Comparison of ENCODE assay signal across 8 mouse cellular contexts in the genomic region with DNA sequence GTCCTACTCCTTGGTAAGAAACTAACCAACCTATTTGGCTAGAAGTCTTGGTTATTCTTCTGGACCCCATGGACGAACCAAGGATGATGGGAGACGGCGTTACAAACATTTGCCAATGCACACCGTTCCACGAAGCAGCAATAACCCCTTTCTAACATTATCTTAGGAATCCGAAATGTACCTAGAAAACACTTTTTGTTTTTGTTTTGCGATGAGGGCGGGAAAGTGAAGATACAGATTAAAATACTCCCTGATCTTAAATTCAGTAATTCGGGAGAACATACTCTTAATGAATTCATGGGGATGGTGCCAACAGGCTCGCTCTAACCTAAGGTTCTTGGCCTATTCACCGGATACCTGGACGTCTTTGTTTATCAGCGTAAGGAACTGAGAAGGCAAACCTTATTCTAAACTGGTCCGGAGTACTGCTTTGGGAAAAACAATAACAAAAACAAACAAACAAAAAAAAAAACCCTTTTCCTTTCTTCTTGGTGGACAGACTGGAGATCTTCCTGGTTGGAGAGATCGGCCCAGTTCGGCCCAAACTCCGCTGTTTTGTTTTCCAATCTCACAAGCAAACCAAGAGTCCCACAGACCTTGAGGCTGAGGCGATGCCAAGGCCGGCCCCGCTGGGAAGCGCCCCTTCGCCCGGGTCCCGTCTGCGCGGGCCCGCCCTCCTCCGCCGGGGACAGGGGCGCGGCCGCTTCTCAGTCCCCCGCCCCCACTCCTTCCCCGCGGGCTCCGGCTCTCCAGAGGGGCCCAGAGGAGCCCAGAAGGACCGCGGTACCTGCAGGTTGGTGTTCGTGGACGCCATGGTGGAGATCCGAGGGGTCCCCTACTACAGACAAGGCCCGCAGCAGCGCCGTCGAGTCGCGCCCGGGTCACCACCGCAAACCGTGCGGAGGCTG. TPM values are rescaled to one million over a fixed set of nuclear protein-coding genes. Genes with fewer than 3 reads are reported as not detected.
DNase-seq lines count a peak whose midpoint lies in the region; ATAC-seq and TF ChIP-seq lines count a peak whose summit lies in the region.

No protein-coding gene starts in this region.

- CTCF ChIA-PET in Patski (lab: Charles Lee), result no interaction called here

- peak overlapping the region; percentile 95 for H3K4me3 ChIP-seq in kidney, adult 2 months (ENCODE audit: insufficient read depth, low read depth, low read length)
- H3K4me3 ChIP-seq in hindbrain, embryonic 14.5 days (replicated peaks; ENCODE audit: low read length), result peak overlapping the region; percentile 80
- peak overlapping the region; percentile 98 for H3K4me3 ChIP-seq in liver, embryonic 13.5 days (replicated peaks)
- H3K4me3 ChIP-seq in neural tube, embryonic 13.5 days, result peak overlapping the region; percentile 100

- no peaks in the 10 kb centered on the region for H3K9me3 ChIP-seq in hindbrain, embryonic 14.5 days (ENCODE audit: control insufficient read depth, low read length)
- H3K9me3 ChIP-seq in liver, embryonic 13.5 days (replicated peaks), result no peaks in the 10 kb centered on the region
- no peaks in the 10 kb centered on the region for H3K9me3 ChIP-seq in neural tube, embryonic 13.5 days

- peak overlapping the region; percentile 68 for H3K4me2 ChIP-seq in hindbrain, embryonic 14.5 days (replicated peaks)
- H3K4me2 ChIP-seq in liver, embryonic 13.5 days, result peak overlapping the region; percentile 78
- H3K4me2 ChIP-seq in neural tube, embryonic 13.5 days, result peak overlapping the region; percentile 78

- peak overlapping the region; percentile 80 for H3K9ac ChIP-seq in hindbrain, embryonic 14.5 days
- H3K9ac ChIP-seq in liver, embryonic 13.5 days, result peak overlapping the region; percentile 97
- peak overlapping the region; percentile 97 for H3K9ac ChIP-seq in neural tube, embryonic 13.5 days

- peak; percentile 78 for ATAC-seq in Patski
- ATAC-seq in hindbrain, embryonic 14.5 days (ENCODE audit: low FRiP score), result peak; percentile 90
- ATAC-seq in liver, embryonic 13.5 days (ENCODE audit: low read depth), result peak; percentile 92
- ATAC-seq in neural tube, embryonic 13.5 days (ENCODE audit: low read depth), result peak; percentile 92

- DNase-seq in kidney, adult 2 months, result peak; percentile 52
- no peak for DNase-seq in kidney, adult 18-20 months
- no peak for DNase-seq in Patski (ENCODE audit: low read depth, low spot score)
- peak; percentile 3 for DNase-seq in fibroblast of lung, adult 2 months (ENCODE audit: low read depth)
- no peak for DNase-seq in hindbrain, embryonic 14.5 days (ENCODE audit: low spot score)
- peak; percentile 38 for DNase-seq in liver, embryonic 13.5 days
- no peak for DNase-seq in layer of hippocampus, postnatal 14 days (ENCODE audit: low spot score in 2 of 2)

- H3K27me3 ChIP-seq in kidney, adult 2 months (replicated peaks; ENCODE audit: control insufficient read depth, insufficient read depth, low read length), result no peaks in the 10 kb centered on the region
- H3K27me3 ChIP-seq in Patski, result no peaks in the 10 kb centered on the region
- no peaks in the 10 kb centered on the region for H3K27me3 ChIP-seq in hindbrain, embryonic 14.5 days (ENCODE audit: control insufficient read depth, insufficient read depth, low read length)
- no peaks in the 10 kb centered on the region for H3K27me3 ChIP-seq in liver, embryonic 13.5 days
- no peaks in the 10 kb centered on the region for H3K27me3 ChIP-seq in neural tube, embryonic 13.5 days

- POLR2A ChIA-PET in Patski (lab: Charles Lee), result no interaction called here

- in situ Hi-C loops in Patski (cut with MboI; ENCODE audit: low pct_unique_long_range_greater_than_20kb), result no loop called here

- peaks cover 3% of the 10 kb centered on the region for H3K4me1 ChIP-seq in kidney, adult 2 months (ENCODE audit: control insufficient read depth, insufficient read depth, low read length)
- peaks cover 22% of the 10 kb centered on the region for H3K4me1 ChIP-seq in hindbrain, embryonic 14.5 days (replicated peaks; ENCODE audit: control insufficient read depth, insufficient read depth, low read length)
- H3K4me1 ChIP-seq in liver, embryonic 13.5 days (replicated peaks), result peaks cover 26% of the 10 kb centered on the region
- peaks cover 30% of the 10 kb centered on the region for H3K4me1 ChIP-seq in neural tube, embryonic 13.5 days (replicated peaks)

- no peaks in the 10 kb centered on the region for H3K36me3 ChIP-seq in kidney, adult 2 months (ENCODE audit: control insufficient read depth, insufficient read depth, low read length)
- no peaks in the 10 kb centered on the region for H3K36me3 ChIP-seq in hindbrain, embryonic 14.5 days (replicated peaks; ENCODE audit: control insufficient read depth, insufficient read depth)
- peaks cover 3% of the 10 kb centered on the region; the same call in 1 of the 2 replicates for H3K36me3 ChIP-seq in liver, embryonic 13.5 days
- H3K36me3 ChIP-seq in neural tube, embryonic 13.5 days, result peaks cover 3% of the 10 kb centered on the region; the same call in 1 of the 2 replicates

- no peak for TF ChIP-seq POLR2A in kidney, adult 2 months (IDR thresholded peaks at IDR 0.05; ENCODE audit: low read depth, low read length)

- peak overlapping the region; percentile 80 for H3K27ac ChIP-seq in kidney, adult 2 months (ENCODE audit: insufficient read depth, low read depth, low read length)
- peak overlapping the region; percentile 82 for H3K27ac ChIP-seq in hindbrain, embryonic 14.5 days
- peak overlapping the region; percentile 90 for H3K27ac ChIP-seq in liver, embryonic 13.5 days
- peak overlapping the region; percentile 93 for H3K27ac ChIP-seq in neural tube, embryonic 13.5 days (replicated peaks)

- under 1% methylated on average over 51 of the region's 51 CpGs for WGBS in kidney, adult 2 months
- WGBS in hindbrain, embryonic 14.5 days, result 4% methylated on average over 51 of the region's 51 CpGs
- WGBS in liver, embryonic 13.5 days (ENCODE audit: insufficient replicate concordance), result 1% methylated on average over 51 of the region's 51 CpGs
- 2% methylated on average over 51 of the region's 51 CpGs for WGBS in neural tube, embryonic 13.5 days

- no peak for TF ChIP-seq CTCF in kidney, adult 2 months (conservative IDR thresholded peaks at IDR 0.05; ENCODE audit: insufficient read depth, insufficient read length, low read depth, low read length)
- no peak for TF ChIP-seq CTCF in Patski (IDR thresholded peaks at IDR 0.05)

RNA-seq across cellular contexts. Expression of a gene that starts 0.6 kb away (rescaled TPM):
- polyA plus RNA-seq in kidney, adult 2 months (2012; rRNA removed), result 13.3 and 16.0 TPM in 2 replicates
- 92.3 TPM for polyA plus RNA-seq in Patski (2021)
- 36.0 and 39.4 TPM in 2 replicates for polyA plus RNA-seq in hindbrain, embryonic 14.5 days (2014; fragmentation: Nextera tagmentation; extraction: Ambion mirVana)
- 23.6 and 29.6 TPM in 2 replicates for polyA plus RNA-seq in liver, embryonic 13.5 days (2015; fragmentation: Nextera tagmentation; extraction: Ambion mirVana)
- polyA plus RNA-seq in neural tube, embryonic 13.5 days (2015; fragmentation: Nextera tagmentation; extraction: Ambion mirVana), result 45.0 and 46.7 TPM in 2 replicates
- total RNA-seq in layer of hippocampus, postnatal 14 days (2021), result 10 to 100 TPM; 49.7 to 52.7 TPM

RNA-seq across cellular contexts. Expression of a gene that starts 36.4 kb away (rescaled TPM):
- polyA plus RNA-seq in kidney, adult 2 months (2012; rRNA removed), result 7.6 and 13.3 TPM in 2 replicates
- 21.7 TPM for polyA plus RNA-seq in Patski (2021)
- 15.2 and 16.1 TPM in 2 replicates for polyA plus RNA-seq in hindbrain, embryonic 14.5 days (2014; fragmentation: Nextera tagmentation; extraction: Ambion mirVana)
- 4.5 and 4.9 TPM in 2 replicates for polyA plus RNA-seq in liver, embryonic 13.5 days (2015; fragmentation: Nextera tagmentation; extraction: Ambion mirVana)
- 10.9 and 11.3 TPM in 2 replicates for polyA plus RNA-seq in neural tube, embryonic 13.5 days (2015; fragmentation: Nextera tagmentation; extraction: Ambion mirVana)
- total RNA-seq in layer of hippocampus, postnatal 14 days (2021), result 10 to 100 TPM; 24.7 to 25.8 TPM

Comparison
In these comparisons a context has a peak if more than half of its experiments do, and no peak if none do; other contexts are left out.
1. DNase-seq: peak in kidney, adult 2 months (single experiment), fibroblast of lung, adult 2 months (single experiment) and liver, embryonic 13.5 days (single experiment); none in kidney, adult 18-20 months (single experiment), Patski (single experiment), hindbrain, embryonic 14.5 days (single experiment) and layer of hippocampus, postnatal 14 days (0 of 2).
2. Peak in every context shown above with its lines, with median percentiles within 50 percentile points of each other: H3K27ac ChIP-seq, H3K4me3 ChIP-seq, ATAC-seq, H3K4me2 ChIP-seq and H3K9ac ChIP-seq.